Mouse (Mus musculus): ENCODE results near the gene Plcb3. TPM values are rescaled to one million over a fixed set of nuclear protein-coding genes. Genes with fewer than 3 reads are reported as not detected.

Gene Plcb3
- polyA plus RNA-seq, 1 experiment from 2014 or later = 11.6 TPM

DNA sequence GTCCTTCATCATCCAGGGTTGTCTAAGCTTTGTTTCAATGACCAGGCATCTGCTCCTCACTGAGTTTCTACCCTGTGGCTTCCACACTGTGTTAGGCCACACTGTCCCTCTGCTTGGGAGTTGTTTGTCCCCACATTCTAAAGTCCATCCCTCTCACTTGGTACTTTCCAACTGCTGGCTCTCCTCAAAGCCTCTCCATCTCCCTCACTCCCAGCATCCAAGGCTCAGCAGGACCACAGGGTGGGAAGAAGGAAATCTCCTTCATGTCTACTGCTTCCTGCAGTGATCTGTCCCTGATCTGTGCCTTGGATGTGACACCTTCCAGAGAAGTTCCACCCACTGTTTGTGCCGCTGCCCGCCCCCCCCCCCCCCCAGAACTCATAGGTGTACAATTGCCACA is 45.3 kb downstream of the Plcb3 start:
- H3K27me3 ChIP-seq = peaks cover 97% of the 10 kb centered on the region
- no peak overlapping the region for H3K9ac ChIP-seq (replicated peaks)
- no peak overlapping the region for H3K4me3 ChIP-seq (replicated peaks)
- no peaks in the 10 kb centered on the region for H3K9me3 ChIP-seq
- no peak overlapping the region for H3K27ac ChIP-seq
- H3K4me2 ChIP-seq (replicated peaks) = no peak overlapping the region
- H3K36me3 ChIP-seq = no peaks in the 10 kb centered on the region
- H3K4me1 ChIP-seq (replicated peaks) = peaks cover 21% of the 10 kb centered on the region
- 0% methylated on average over 2 of the region's 2 CpGs for WGBS
- no peak for ATAC-seq

DNA sequence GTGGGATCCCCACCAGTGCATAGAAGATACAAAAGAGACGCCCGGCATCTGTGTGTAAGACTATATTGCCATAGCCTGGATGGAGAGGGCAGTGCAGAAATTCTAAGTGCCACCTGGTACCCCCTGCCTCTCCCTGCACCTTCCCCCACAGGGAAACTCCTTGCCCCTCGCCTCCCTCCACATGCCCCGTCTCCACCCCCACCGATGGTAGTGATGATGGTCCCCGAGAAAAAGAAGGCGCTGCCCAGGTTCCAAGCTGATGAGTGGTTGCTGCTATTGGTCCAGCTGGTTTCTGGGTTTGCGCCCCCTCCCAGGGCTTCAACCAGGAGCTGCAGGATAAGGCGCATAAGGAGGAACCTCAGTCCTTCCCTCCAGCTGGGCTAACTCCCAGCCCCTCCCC is 48.2 kb downstream of the Plcb3 start:
- WGBS = 9% methylated on average over 9 of the region's 9 CpGs
- Histone ChIP-seq H3K4me2 (replicated peaks) (no peak overlapping the region), H3K27me3 (peaks cover 96% of the 10 kb centered on the region), H3K4me1 (replicated peaks) (peaks cover 21% of the 10 kb centered on the region), H3K4me3 (replicated peaks) (no peak overlapping the region), H3K9me3 (no peaks in the 10 kb centered on the region), H3K27ac (no peak overlapping the region), H3K9ac (replicated peaks) (no peak overlapping the region), H3K36me3 (no peaks in the 10 kb centered on the region)
- no peak for ATAC-seq

DNA sequence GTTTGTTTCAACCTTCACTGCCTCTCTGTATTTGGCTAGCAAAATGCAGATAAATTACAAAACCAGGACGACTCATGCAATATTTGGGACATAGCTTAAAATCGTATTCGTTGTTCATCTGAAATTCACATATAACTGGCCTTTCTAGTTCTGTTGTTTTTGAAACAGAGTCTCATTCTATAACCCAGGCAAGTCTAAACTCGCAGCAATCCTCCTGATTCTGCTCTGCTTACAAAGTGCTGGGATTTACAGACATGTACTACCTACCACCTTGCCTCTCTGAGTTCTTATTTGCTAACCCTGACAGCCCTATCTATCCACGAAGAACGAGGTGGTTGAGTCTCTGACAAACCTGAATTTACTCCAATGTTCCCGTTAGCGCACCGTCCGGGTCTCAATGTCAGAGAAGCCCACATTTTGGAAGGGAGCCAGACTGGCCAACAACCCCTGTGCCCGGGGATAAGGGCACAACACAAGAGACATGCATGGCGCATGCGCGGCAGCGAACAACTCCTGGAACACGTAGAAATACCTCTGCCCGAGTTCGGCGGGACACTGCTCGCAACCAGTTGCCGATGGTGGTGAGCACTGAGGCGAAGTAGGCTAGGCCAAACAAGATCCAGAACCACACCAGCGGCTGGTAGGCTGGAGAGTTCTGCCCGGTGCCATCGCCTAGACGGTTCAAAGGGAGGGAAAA is 49.6 kb downstream of the Plcb3 start:
- H3K9ac ChIP-seq (replicated peaks) = peak overlapping the region; percentile 25; the same call in 1 of the 2 replicates
- H3K4me1 ChIP-seq (replicated peaks) = peaks cover 28% of the 10 kb centered on the region
- no peaks in the 10 kb centered on the region for H3K9me3 ChIP-seq
- H3K36me3 ChIP-seq = no peaks in the 10 kb centered on the region
- H3K27me3 ChIP-seq = peaks cover 90% of the 10 kb centered on the region
- peak overlapping the region; percentile 22 for H3K4me3 ChIP-seq (replicated peaks)
- WGBS = 11% methylated on average over 26 of the region's 26 CpGs
- peak overlapping the region; percentile 35 for H3K4me2 ChIP-seq (replicated peaks)
- no peak for ATAC-seq
- H3K27ac ChIP-seq = no peak overlapping the region

- Histone ChIP-seq H3K9ac (replicated peaks) (no peak overlapping the region), H3K27me3 (peaks cover 80% of the 10 kb centered on the region), H3K9me3 (no peaks in the 10 kb centered on the region), H3K36me3 (no peaks in the 10 kb centered on the region), H3K4me1 (replicated peaks) (peaks cover 32% of the 10 kb centered on the region), H3K4me3 (replicated peaks) (peak overlapping the region; percentile 8; the same call in 1 of the 2 replicates), H3K4me2 (replicated peaks) (no peak overlapping the region), H3K27ac (no peak overlapping the region)
- ATAC-seq = no peak
- 5% methylated on average over 39 of the region's 40 CpGs for WGBS
Observed at GRCm38 (mm10) chr19:6925611-6926329, 50.5 kb downstream of the Plcb3 start.

GRCm38 (mm10) chr19:6925307-6925573 is 51.0 kb downstream of the Plcb3 start, which contains the start of gene Catsperz:
Gene Catsperz, minus strand, starts transcription at chr19:6925380.
- ATAC-seq = no peak
- Histone ChIP-seq H3K4me2 (replicated peaks) (peak within 1 kb of the TSS; percentile 9; the same call in 1 of the 2 replicates), H3K27ac (no peak within 1 kb of the TSS), H3K4me3 (replicated peaks) (peak within 1 kb of the TSS; percentile 8; the same call in 1 of the 2 replicates), H3K9me3 (no peaks in the 10 kb centered on the region), H3K4me1 (replicated peaks) (peaks cover 37% of the 10 kb centered on the region), H3K9ac (replicated peaks) (no peak within 1 kb of the TSS), H3K36me3 (no peaks in the 10 kb centered on the region), H3K27me3 (peaks cover 75% of the 10 kb centered on the region)
- WGBS = 2% methylated on average over 9 of the region's 9 CpGs

- 4% methylated on average over 39 of the region's 39 CpGs for WGBS
- Histone ChIP-seq H3K4me2 (replicated peaks) (peak overlapping the region; percentile 9; the same call in 1 of the 2 replicates), H3K9me3 (no peaks in the 10 kb centered on the region), H3K4me1 (replicated peaks) (peaks cover 43% of the 10 kb centered on the region), H3K4me3 (replicated peaks) (no peak overlapping the region), H3K27ac (no peak overlapping the region), H3K27me3 (peaks cover 71% of the 10 kb centered on the region), H3K9ac (replicated peaks) (no peak overlapping the region), H3K36me3 (no peaks in the 10 kb centered on the region)
- ATAC-seq = no peak
Observed at GRCm38 (mm10) chr19:6924461-6925306, 51.6 kb downstream of the Plcb3 start.

DNA sequence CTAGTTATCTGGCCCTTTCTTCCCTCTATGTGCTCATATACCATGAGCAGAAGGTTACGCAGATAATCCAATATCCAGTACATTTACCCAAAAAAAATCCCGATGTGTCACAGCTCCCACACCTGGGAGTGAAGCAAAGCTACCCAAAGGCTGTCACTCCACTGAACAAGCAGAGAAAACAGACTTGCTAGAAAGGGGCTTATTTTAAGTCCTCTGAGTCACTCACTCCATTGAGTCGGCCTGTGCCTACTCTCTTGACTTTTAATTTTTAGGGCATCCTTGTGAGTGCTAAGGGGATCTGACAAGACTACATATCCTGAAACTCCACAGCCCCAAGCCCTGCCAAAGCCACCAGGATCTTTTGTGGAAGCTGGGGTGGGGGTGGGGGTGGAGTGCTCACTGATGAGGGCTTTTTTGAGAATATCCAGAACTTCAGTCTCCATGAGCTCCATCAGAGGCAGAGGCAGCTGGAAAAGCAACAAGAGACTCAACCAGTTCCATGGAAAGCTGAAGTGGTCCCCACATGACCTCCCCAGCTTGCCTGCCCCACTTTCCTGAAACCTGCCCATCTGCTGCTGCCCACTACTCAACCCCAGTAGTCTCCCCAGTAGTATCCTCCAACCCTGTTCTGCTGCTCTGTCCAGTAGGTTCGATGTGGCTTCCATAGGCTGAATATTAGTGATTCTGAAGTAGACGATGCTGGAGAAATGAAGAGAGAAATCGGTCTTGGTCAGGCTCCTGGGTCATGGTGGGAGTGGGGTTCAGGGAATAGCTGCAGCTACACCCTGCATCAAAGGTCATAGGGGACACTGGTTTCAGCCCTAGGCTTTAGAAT is 53.2 kb downstream of the Plcb3 start:
- no peak overlapping the region for H3K4me2 ChIP-seq (replicated peaks)
- no peaks in the 10 kb centered on the region for H3K9me3 ChIP-seq
- H3K4me1 ChIP-seq (replicated peaks) = peaks cover 50% of the 10 kb centered on the region
- no peak overlapping the region for H3K27ac ChIP-seq
- H3K4me3 ChIP-seq (replicated peaks) = peak overlapping the region; percentile 77; the same call in 1 of the 2 replicates
- 62% methylated on average over 6 of the region's 6 CpGs for WGBS
- H3K27me3 ChIP-seq = peaks cover 57% of the 10 kb centered on the region
- no peak for ATAC-seq
- no peak overlapping the region for H3K9ac ChIP-seq (replicated peaks)
- no peaks in the 10 kb centered on the region; the same call in 1 of the 2 replicates for H3K36me3 ChIP-seq

DNA sequence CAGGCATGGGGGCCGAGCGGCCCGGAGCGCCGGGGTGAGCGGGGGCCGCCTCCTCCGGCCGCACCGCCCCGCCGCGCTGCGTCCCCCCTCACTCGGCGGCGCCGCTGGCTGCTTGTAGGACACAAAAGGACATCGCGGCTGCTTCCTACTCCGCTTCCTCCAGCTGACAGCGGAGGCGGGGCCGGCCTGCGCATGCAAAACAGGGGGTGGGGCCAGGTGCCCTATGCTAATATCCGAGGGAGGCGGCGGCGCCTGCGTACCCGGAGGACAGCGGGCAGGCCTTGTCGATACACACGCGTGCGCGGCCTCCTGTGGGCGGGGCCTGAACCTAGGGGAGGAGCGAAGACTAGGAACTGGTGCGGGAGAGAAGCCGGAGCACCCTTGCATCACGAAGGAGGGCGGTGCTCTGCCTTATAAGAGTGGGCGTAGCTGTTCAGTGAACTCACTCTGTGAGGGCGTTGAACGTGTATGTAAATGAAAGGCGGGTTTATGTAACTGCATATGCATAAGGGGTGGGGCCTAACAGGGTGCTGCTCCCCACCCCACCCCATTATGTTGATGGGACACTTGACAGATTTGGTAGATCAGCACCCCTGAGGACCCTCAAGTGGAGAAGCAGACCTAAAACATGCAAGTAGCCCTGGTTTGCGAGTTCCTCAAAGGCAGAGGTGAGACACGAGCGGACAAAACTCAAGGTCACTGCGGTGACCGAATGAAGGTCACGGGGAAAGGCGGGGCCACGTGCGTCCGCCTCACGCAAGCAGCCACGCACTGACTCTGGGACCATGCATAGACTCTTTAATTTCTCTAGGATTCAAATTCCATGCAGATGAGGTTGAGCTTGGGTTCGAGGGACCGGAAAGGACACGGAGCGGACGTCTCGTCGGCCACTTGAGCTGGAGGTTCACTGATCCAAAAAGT is 54.4 kb downstream of the Plcb3 start, which contains the start of gene Esrra:
Gene Esrra, minus strand, starts transcription at position 167 of the 921 bp plus-strand sequence.
- H3K27me3 ChIP-seq = peaks cover 45% of the 10 kb centered on the region
- peak; percentile 94 for ATAC-seq
- H3K36me3 ChIP-seq = no peaks in the 10 kb centered on the region; the same call in 1 of the 2 replicates
- no peaks in the 10 kb centered on the region for H3K9me3 ChIP-seq
- under 1% methylated on average over 57 of the region's 66 CpGs for WGBS
- peak within 1 kb of the TSS; percentile 86 for H3K9ac ChIP-seq (replicated peaks)
- peak within 1 kb of the TSS; percentile 91 for H3K27ac ChIP-seq
- H3K4me2 ChIP-seq (replicated peaks) = peak within 1 kb of the TSS; percentile 79
- H3K4me1 ChIP-seq (replicated peaks) = peaks cover 47% of the 10 kb centered on the region
- H3K4me3 ChIP-seq (replicated peaks) = peak within 1 kb of the TSS; percentile 77

DNA sequence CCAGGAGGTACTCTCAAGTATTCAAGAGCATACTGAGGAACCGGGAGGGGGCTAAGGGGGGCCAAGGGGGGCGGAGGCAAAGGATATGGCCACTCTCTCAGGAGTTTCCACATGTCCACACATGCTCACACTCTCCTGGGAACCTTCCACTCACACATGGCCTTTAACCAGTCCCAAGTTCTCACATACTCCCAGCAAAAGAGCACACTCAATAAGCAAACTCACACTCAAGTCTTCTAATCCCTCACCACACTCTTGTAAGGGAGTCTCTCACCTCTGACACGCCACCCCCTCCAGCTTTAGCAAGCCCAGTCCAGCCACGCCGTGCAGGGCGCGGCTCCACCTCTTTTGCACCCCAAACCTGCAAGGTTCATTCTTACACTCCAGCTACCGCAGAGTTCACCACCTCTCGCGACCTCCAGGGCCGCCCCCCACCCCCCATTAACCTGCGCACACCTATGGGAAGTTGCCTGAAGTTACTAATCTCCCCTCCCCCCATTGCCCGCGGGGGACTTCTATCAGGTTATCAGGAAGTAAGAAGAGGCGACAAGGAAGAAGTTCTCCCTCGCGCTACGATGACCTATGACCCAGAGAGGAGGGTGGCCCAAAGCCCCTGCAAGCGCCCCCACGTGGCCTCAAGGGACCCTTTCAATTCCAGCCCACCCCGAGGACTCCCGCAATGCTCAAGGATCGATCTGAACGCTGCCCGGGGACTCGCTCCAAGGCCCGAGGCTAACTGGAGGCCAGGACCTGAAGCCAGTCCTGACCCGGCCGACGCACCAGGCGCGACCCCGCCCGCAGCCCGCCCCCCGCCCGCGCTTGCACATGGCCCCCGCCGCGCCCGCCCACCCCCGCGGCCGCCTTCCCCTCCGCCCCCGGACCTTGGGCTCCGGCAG is 55.3 kb downstream of the Plcb3 start:
- Histone ChIP-seq H3K27ac (peak overlapping the region; percentile 91), H3K27me3 (peaks cover 36% of the 10 kb centered on the region), H3K4me1 (replicated peaks) (peaks cover 42% of the 10 kb centered on the region), H3K9ac (replicated peaks) (peak overlapping the region; percentile 86), H3K4me2 (replicated peaks) (peak overlapping the region; percentile 79), H3K9me3 (no peaks in the 10 kb centered on the region), H3K36me3 (peaks cover 4% of the 10 kb centered on the region), H3K4me3 (replicated peaks) (peak overlapping the region; percentile 77)
- ATAC-seq = peak; percentile 31
- WGBS = under 1% methylated on average over 39 of the region's 48 CpGs
